Mouse (Mus musculus) liver, embryonic 14.5 days (tissue): Measurements from ENCODE around the gene 4932438A13Rik. TPM values are rescaled to one million over a fixed set of nuclear protein-coding genes. Genes with fewer than 3 reads are reported as not detected.
A peak's percentile ranks its signal among the peaks of the same experiment; 100 is the strongest.

Source experiments
- ATAC-seq: fragments of 200-750 bp; cut with Nextera tagmentation; 2 replicates; pipeline ENCODE4 v1.8.0; 2017; ENCODE audit warnings: moderate number of reproducible peaks, mild to moderate bottlenecking, moderate library complexity; ENCODE audit not compliant: insufficient read depth
- DNase-seq, 3 experiments: peaks; one replicate each; pipeline ENCODE4 v3.0.0-alpha.2; 2012 to 2013; ENCODE audit warnings: low read depth in 3 of 3, low spot score in 3 of 3
- H3K27ac ChIP-seq: fragments of 300-500 bp; sonication (generic); 2 replicates; pipeline ENCODE4 v1.5.1; 2014; ENCODE audit warnings: moderate library complexity, mild to moderate bottlenecking, control low read depth, inconsistent platforms
- H3K27me3 ChIP-seq: fragments of 300-500 bp; sonication (generic); 2 replicates; pipeline ENCODE4 v1.6.1; 2014; ENCODE audit warnings: mild to moderate bottlenecking, low read length, moderate library complexity; ENCODE audit not compliant: control insufficient read depth, insufficient read depth
- H3K36me3 ChIP-seq: fragments of 300-500 bp; sonication (generic); replicated peaks from 2 replicates; pipeline ENCODE4 v1.6.1; 2014; ENCODE audit warnings: low read depth; ENCODE audit not compliant: control insufficient read depth, insufficient read depth
- H3K4me1 ChIP-seq, 2 experiments: fragments of 200-500 bp in 1 of 2; fragments of 300-500 bp in 1 of 2; sonication (generic) in 1 of 2; replicated peaks; 2 replicates each; pipeline ENCODE4 v1.6.1; 2012 to 2014; ENCODE audit warnings: antibody characterized with exemption in 1 of 2, inconsistent platforms in 1 of 2, low read length in 1 of 2; ENCODE audit not compliant: control insufficient read depth in 2 of 2, insufficient read depth in 2 of 2
- H3K4me2 ChIP-seq: fragments of 300-500 bp; sonication (generic); 2 replicates; pipeline ENCODE4 v1.6.1; 2014; ENCODE audit warnings: low read depth, mild to moderate bottlenecking, control low read depth, moderate library complexity
- H3K4me3 ChIP-seq, 2 experiments: fragments of 200-500 bp in 1 of 2; fragments of 300-500 bp in 1 of 2; sonication (generic) in 1 of 2; 2 replicates each; pipeline ENCODE4 v1.5.1; 2012 to 2014; ENCODE audit warnings: low read depth in 2 of 2, low read length in 2 of 2, mild to moderate bottlenecking in 2 of 2, control low read depth in 1 of 2, inconsistent platforms in 1 of 2, moderate library complexity in 1 of 2; ENCODE audit not compliant: insufficient read depth in 1 of 2
- H3K9ac ChIP-seq: fragments of 300-500 bp; sonication (generic); replicated peaks from 2 replicates; pipeline ENCODE4 v1.6.1; 2014; ENCODE audit warnings: mild to moderate bottlenecking, control low read depth, moderate library complexity
- H3K9me3 ChIP-seq: fragments of 300-500 bp; sonication (generic); 2 replicates; pipeline ENCODE4 v1.6.1; 2016; ENCODE audit warnings: low read length, mixed read lengths; ENCODE audit not compliant: control insufficient read depth
- CTCF ChIP-seq: IDR thresholded peaks from 2 replicates; pipeline ENCODE4 v1.5.1; 2016; ENCODE audit warnings: antibody characterized with exemption, low read depth, control low read depth
- EP300 ChIP-seq: IDR thresholded peaks from 2 replicates; pipeline ENCODE4 v1.6.1; 2016; ENCODE audit warnings: antibody characterized with exemption, low read depth
- WGBS: fragments of 180-500 bp; shearing (Covaris S2); extraction: QIAGEN DNeasy Blood & Tissue Kit; methylation state at CpG from one replicate; pipeline ENCODE4 v1.1.7; 2014; ENCODE audit not compliant: insufficient replicate concordance; 5-methylcytosine and 5-hydroxymethylcytosine counted together
- polyA plus RNA-seq, 2 experiments: library from polyadenylated mRNA; depleted of rRNA in 1 of 2; stranded (reverse) in 1 of 2; unstranded in 1 of 2; fragments of >200 nt; fragmentation: Nextera tagmentation in 1 of 2; extraction: Ambion mirVana in 1 of 2; gene quantifications; 2 replicates each; pipeline versions ENCODE4 v1.2.1 to v1.2.3; 2012 to 2014

4932438A13Rik gene
- polyA plus RNA-seq, 2 experiments: 5.7 to 14.6 TPM

- Histone ChIP-seq H3K4me2 (no peak overlapping the region), H3K4me1 (no peaks in the 10 kb centered on the region), H3K27me3 (no peaks in the 10 kb centered on the region), H3K27ac (no peak overlapping the region), H3K9me3 (no peaks in the 10 kb centered on the region), H3K36me3 (no peaks in the 10 kb centered on the region), H3K4me3 (no peak overlapping the region), H3K9ac (no peak overlapping the region)
- TF ChIP-seq CTCF: no peak
- no peak for TF ChIP-seq EP300
- WGBS: 36% methylated on average over 18 of the region's 18 CpGs
- no peak for DNase-seq
- ATAC-seq: no peak
These were observed 27.2 kb upstream of the 4932438A13Rik start for GRCm38 (mm10) chr3:36835525-36836203.

DNA sequence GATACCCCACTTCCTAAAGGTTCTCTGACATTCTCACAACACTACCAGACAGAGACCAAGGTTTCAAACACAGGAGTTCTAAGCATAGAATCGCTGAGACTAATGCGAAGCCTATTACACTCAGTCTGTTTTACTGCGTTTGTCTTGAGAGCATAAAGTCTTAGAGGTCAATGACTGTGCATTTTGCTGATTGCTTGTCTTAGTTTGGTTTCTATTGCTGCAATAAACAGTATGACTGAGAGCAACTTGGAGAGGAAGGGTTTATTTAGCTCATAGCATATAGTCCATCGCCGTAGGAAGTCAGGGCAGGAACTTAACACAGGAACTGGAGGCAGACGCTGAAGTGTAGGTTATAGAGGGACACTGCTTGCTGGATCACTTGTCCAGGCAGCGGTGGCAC, 26.1 kb upstream of the 4932438A13Rik start:
- H3K36me3 ChIP-seq: no peaks in the 10 kb centered on the region
- 66% methylated on average over 7 of the region's 7 CpGs for WGBS
- ATAC-seq: no peak
- no peaks in the 10 kb centered on the region for H3K27me3 ChIP-seq
- H3K27ac ChIP-seq: no peak overlapping the region
- DNase-seq: no peak
- H3K4me1 ChIP-seq: no peaks in the 10 kb centered on the region
- no peaks in the 10 kb centered on the region for H3K9me3 ChIP-seq
- no peak overlapping the region for H3K4me3 ChIP-seq
- TF ChIP-seq CTCF (no peak), EP300 (no peak)
- no peak overlapping the region for H3K9ac ChIP-seq
- H3K4me2 ChIP-seq: no peak overlapping the region

GRCm38 (mm10) chr3:36840650-36841555, 22.0 kb upstream of the 4932438A13Rik start:
- Histone ChIP-seq H3K27me3 (no peaks in the 10 kb centered on the region), H3K4me2 (no peak overlapping the region; the same call in 1 of the 2 replicates), H3K36me3 (no peaks in the 10 kb centered on the region), H3K9ac (no peak overlapping the region), H3K9me3 (no peaks in the 10 kb centered on the region), H3K27ac (no peak overlapping the region), H3K4me1 (no peaks in the 10 kb centered on the region), H3K4me3 (no peak overlapping the region)
- no peak for ATAC-seq
- WGBS: 12% methylated on average over 12 of the region's 12 CpGs
- DNase-seq: peak in 1 of 3 experiments; percentile 42
- peak; percentile 82 for TF ChIP-seq CTCF
- TF ChIP-seq EP300: no peak

- Histone ChIP-seq H3K36me3 (no peaks in the 10 kb centered on the region), H3K9me3 (no peaks in the 10 kb centered on the region), H3K4me3 (peak overlapping the region; percentile 21 to 24; a peak in 3 of 4 replicates), H3K4me2 (peak overlapping the region; percentile 54), H3K27ac (no peak overlapping the region), H3K9ac (no peak overlapping the region), H3K27me3 (no peaks in the 10 kb centered on the region), H3K4me1 (peaks cover 0 to 5% of the 10 kb centered on the region in 2 experiments; a peak in 1 of 4 replicates)
- ATAC-seq (peak; percentile 57; the same call in 1 of the 2 replicates), DNase-seq (peak in 1 of 3 experiments; percentile 3)
- no peak for TF ChIP-seq EP300
- TF ChIP-seq CTCF: no peak
- WGBS: 4% methylated on average over 10 of the region's 10 CpGs
These were observed 9.0 kb upstream of the 4932438A13Rik start for GRCm38 (mm10) chr3:36853733-36854440.
